Mouse (Mus musculus): ENCODE measurements around the gene Cc2d1b. TPM values are rescaled to one million over a fixed set of nuclear protein-coding genes. Genes with fewer than 3 reads are reported as not detected.
A peak's percentile ranks its signal among the peaks of the same experiment; 100 is the strongest.

The Cc2d1b gene
- polyA plus RNA-seq, 1 experiment from 2014 or later: 17.6 TPM

- ATAC-seq (ENCODE audit: low FRiP score) (no peak), DNase-seq (ENCODE audit: low spot score) (no peak)
- no peaks in the 10 kb centered on the region for H3K27me3 ChIP-seq (ENCODE audit: control insufficient read depth, insufficient read depth, low read length)
- no peak overlapping the region for H3K9ac ChIP-seq
- WGBS: 97% methylated on average over 5 of the region's 5 CpGs
- no peaks in the 10 kb centered on the region for H3K36me3 ChIP-seq (replicated peaks; ENCODE audit: control insufficient read depth, insufficient read depth)
- no peaks in the 10 kb centered on the region for H3K4me1 ChIP-seq (replicated peaks; ENCODE audit: control insufficient read depth, insufficient read depth, low read length)
- H3K4me3 ChIP-seq (replicated peaks; ENCODE audit: low read length): no peak overlapping the region
- no peak overlapping the region for H3K27ac ChIP-seq
- no peaks in the 10 kb centered on the region for H3K9me3 ChIP-seq (ENCODE audit: control insufficient read depth, low read length)
- no peak overlapping the region for H3K4me2 ChIP-seq (replicated peaks)
Observed at GRCm38 (mm10) chr4:108610935-108611334, 8.8 kb upstream of the Cc2d1b start.

DNA sequence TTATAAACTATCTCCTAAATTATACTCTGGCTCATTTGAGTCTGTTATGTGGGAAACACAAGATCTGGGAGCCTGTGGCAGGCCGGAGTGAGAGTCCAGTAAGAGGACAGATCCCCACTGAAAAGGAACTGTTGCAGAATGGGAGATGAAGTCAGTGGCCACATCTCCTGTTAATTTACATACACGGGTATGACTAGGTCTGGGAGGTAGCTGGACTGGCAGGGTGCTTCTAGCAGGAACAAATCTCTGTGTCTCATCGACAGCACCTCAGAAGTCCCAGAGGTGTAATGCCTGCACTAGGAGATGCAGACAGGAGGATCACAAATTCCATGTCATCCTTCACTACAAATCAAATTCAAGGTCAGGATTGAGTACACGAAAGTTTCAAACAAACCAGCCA lies 1.2 kb upstream of the Cc2d1b start:
- H3K4me1 ChIP-seq (replicated peaks; ENCODE audit: control insufficient read depth, insufficient read depth, low read length): peaks cover 15% of the 10 kb centered on the region
- H3K27ac ChIP-seq: peak overlapping the region; percentile 89
- peak overlapping the region; percentile 73 for H3K9ac ChIP-seq
- peak overlapping the region; percentile 60 for H3K4me3 ChIP-seq (replicated peaks; ENCODE audit: low read length)
- H3K4me2 ChIP-seq (replicated peaks): peak overlapping the region; percentile 69
- H3K36me3 ChIP-seq (replicated peaks; ENCODE audit: control insufficient read depth, insufficient read depth): no peaks in the 10 kb centered on the region
- DNase-seq (ENCODE audit: low spot score): no peak
- 71% methylated on average over 4 of the region's 4 CpGs for WGBS
- no peak for ATAC-seq (ENCODE audit: low FRiP score)
- H3K27me3 ChIP-seq (ENCODE audit: control insufficient read depth, insufficient read depth, low read length): no peaks in the 10 kb centered on the region
- H3K9me3 ChIP-seq (ENCODE audit: control insufficient read depth, low read length): no peaks in the 10 kb centered on the region

DNA sequence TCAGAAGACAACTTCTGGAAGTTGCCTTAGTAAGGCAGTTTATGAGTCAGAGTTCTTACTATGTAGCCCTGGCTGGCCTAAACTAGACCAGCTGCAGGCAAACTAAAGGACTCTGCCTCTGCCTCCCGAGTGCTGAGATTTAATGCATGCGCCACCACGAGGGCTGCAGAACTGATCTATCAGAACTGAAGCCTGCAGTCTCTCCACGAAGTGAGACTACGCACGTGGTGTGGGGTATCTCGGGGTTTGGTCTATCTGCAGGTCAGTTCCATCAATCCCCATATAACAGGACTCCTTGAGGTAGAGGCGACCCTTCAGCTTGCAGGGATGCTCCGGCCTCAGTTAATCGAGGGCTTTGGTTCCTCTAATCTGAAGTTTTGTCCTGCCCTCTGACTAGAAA lies 575 bp upstream of the Cc2d1b start:
- Histone ChIP-seq H3K4me3 (replicated peaks; ENCODE audit: low read length) (peak overlapping the region; percentile 60), H3K4me2 (replicated peaks) (peak overlapping the region; percentile 69), H3K9me3 (ENCODE audit: control insufficient read depth, low read length) (no peaks in the 10 kb centered on the region), H3K27me3 (ENCODE audit: control insufficient read depth, insufficient read depth, low read length) (no peaks in the 10 kb centered on the region), H3K4me1 (replicated peaks; ENCODE audit: control insufficient read depth, insufficient read depth, low read length) (peaks cover 15% of the 10 kb centered on the region), H3K9ac (peak overlapping the region; percentile 73), H3K36me3 (replicated peaks; ENCODE audit: control insufficient read depth, insufficient read depth) (peaks cover 1% of the 10 kb centered on the region; the same call in 1 of the 2 replicates), H3K27ac (peak overlapping the region; percentile 89)
- ATAC-seq (ENCODE audit: low FRiP score) (peak; percentile 56), DNase-seq (ENCODE audit: low spot score) (peak; percentile 53)
- WGBS: 1% methylated on average over 10 of the region's 10 CpGs

DNA sequence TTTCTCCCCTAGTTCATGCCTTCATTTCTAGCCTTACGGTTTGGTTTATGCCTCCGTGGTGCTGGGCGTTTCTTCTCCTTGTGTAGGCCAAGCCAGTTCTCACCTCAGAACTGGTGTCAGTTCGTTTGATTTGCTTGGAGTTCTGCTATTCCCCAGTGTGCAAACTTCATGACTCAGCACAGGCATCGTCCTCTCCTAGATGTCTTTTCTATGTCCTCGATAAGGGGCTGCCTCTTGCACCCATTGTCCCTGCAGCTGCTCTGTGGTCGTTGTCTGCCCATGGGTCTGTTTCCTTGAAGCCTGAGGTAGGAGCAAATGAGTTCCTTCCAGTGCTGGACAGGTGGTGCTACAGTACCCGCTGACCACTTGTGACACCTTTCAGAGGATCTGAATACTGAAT lies 796 bp downstream of the Cc2d1b start:
- H3K27me3 ChIP-seq (ENCODE audit: control insufficient read depth, insufficient read depth, low read length): no peaks in the 10 kb centered on the region
- ATAC-seq (ENCODE audit: low FRiP score): no peak
- WGBS: 18% methylated on average over 8 of the region's 8 CpGs
- H3K9me3 ChIP-seq (ENCODE audit: control insufficient read depth, low read length): no peaks in the 10 kb centered on the region
- no peak for DNase-seq (ENCODE audit: low spot score)
- H3K27ac ChIP-seq: peak overlapping the region; percentile 89
- H3K4me2 ChIP-seq (replicated peaks): peak overlapping the region; percentile 69
- H3K4me3 ChIP-seq (replicated peaks; ENCODE audit: low read length): peak overlapping the region; percentile 60
- peak overlapping the region; percentile 73 for H3K9ac ChIP-seq
- peaks cover 15% of the 10 kb centered on the region for H3K36me3 ChIP-seq (replicated peaks; ENCODE audit: control insufficient read depth, insufficient read depth)
- H3K4me1 ChIP-seq (replicated peaks; ENCODE audit: control insufficient read depth, insufficient read depth, low read length): peaks cover 15% of the 10 kb centered on the region

- no peak overlapping the region for H3K9ac ChIP-seq
- H3K4me2 ChIP-seq (replicated peaks): no peak overlapping the region
- H3K4me3 ChIP-seq (replicated peaks; ENCODE audit: low read length): no peak overlapping the region
- peaks cover 25% of the 10 kb centered on the region for H3K36me3 ChIP-seq (replicated peaks; ENCODE audit: control insufficient read depth, insufficient read depth)
- no peak for ATAC-seq (ENCODE audit: low FRiP score)
- no peaks in the 10 kb centered on the region for H3K27me3 ChIP-seq (ENCODE audit: control insufficient read depth, insufficient read depth, low read length)
- WGBS: 95% methylated on average over 6 of the region's 6 CpGs
- DNase-seq (ENCODE audit: low spot score): no peak
- H3K9me3 ChIP-seq (ENCODE audit: control insufficient read depth, low read length): no peaks in the 10 kb centered on the region
- peaks cover 15% of the 10 kb centered on the region for H3K4me1 ChIP-seq (replicated peaks; ENCODE audit: control insufficient read depth, insufficient read depth, low read length)
- no peak overlapping the region for H3K27ac ChIP-seq
Observed at GRCm38 (mm10) chr4:108621504-108621903, 1.8 kb downstream of the Cc2d1b start.

GRCm38 (mm10) chr4:108627066-108627465 lies 7.3 kb downstream of the Cc2d1b start:
- Histone ChIP-seq H3K27me3 (ENCODE audit: control insufficient read depth, insufficient read depth, low read length) (no peaks in the 10 kb centered on the region), H3K9ac (no peak overlapping the region), H3K4me1 (replicated peaks; ENCODE audit: control insufficient read depth, insufficient read depth, low read length) (no peaks in the 10 kb centered on the region), H3K4me3 (replicated peaks; ENCODE audit: low read length) (no peak overlapping the region), H3K9me3 (ENCODE audit: control insufficient read depth, low read length) (no peaks in the 10 kb centered on the region), H3K36me3 (replicated peaks; ENCODE audit: control insufficient read depth, insufficient read depth) (peaks cover 79% of the 10 kb centered on the region), H3K27ac (no peak overlapping the region), H3K4me2 (replicated peaks) (no peak overlapping the region)
- DNase-seq (ENCODE audit: low spot score): no peak
- 91% methylated on average over 5 of the region's 5 CpGs for whole genome bisulfite sequencing
- ATAC-seq (ENCODE audit: low FRiP score): no peak

GRCm38 (mm10) chr4:108629363-108629880 lies 9.7 kb downstream of the Cc2d1b start:
- Histone ChIP-seq H3K9me3 (ENCODE audit: control insufficient read depth, low read length) (no peaks in the 10 kb centered on the region), H3K27me3 (ENCODE audit: control insufficient read depth, insufficient read depth, low read length) (no peaks in the 10 kb centered on the region), H3K27ac (no peak overlapping the region), H3K36me3 (replicated peaks; ENCODE audit: control insufficient read depth, insufficient read depth) (peaks cover 96% of the 10 kb centered on the region), H3K4me3 (replicated peaks; ENCODE audit: low read length) (no peak overlapping the region), H3K4me2 (replicated peaks) (no peak overlapping the region), H3K9ac (no peak overlapping the region), H3K4me1 (replicated peaks; ENCODE audit: control insufficient read depth, insufficient read depth, low read length) (no peaks in the 10 kb centered on the region)
- ATAC-seq (ENCODE audit: low FRiP score) (no peak), DNase-seq (ENCODE audit: low spot score) (no peak)
- 90% methylated on average over 7 of the region's 7 CpGs for WGBS

GRCm38 (mm10) chr4:108630096-108630495 lies 10.4 kb downstream of the Cc2d1b start:
- ATAC-seq (ENCODE audit: low FRiP score) (no peak), DNase-seq (ENCODE audit: low spot score) (no peak)
- peaks cover 96% of the 10 kb centered on the region for H3K36me3 ChIP-seq (replicated peaks; ENCODE audit: control insufficient read depth, insufficient read depth)
- no peaks in the 10 kb centered on the region for H3K4me1 ChIP-seq (replicated peaks; ENCODE audit: control insufficient read depth, insufficient read depth, low read length)
- H3K4me3 ChIP-seq (replicated peaks; ENCODE audit: low read length): no peak overlapping the region
- no peaks in the 10 kb centered on the region for H3K9me3 ChIP-seq (ENCODE audit: control insufficient read depth, low read length)
- 97% methylated on average over 9 of the region's 9 CpGs for WGBS
- no peak overlapping the region for H3K4me2 ChIP-seq (replicated peaks)
- no peak overlapping the region for H3K9ac ChIP-seq
- H3K27ac ChIP-seq: no peak overlapping the region
- no peaks in the 10 kb centered on the region for H3K27me3 ChIP-seq (ENCODE audit: control insufficient read depth, insufficient read depth, low read length)

GRCm38 (mm10) chr4:108631616-108632015 lies 11.9 kb downstream of the Cc2d1b start:
- Histone ChIP-seq H3K9me3 (ENCODE audit: control insufficient read depth, low read length) (no peaks in the 10 kb centered on the region), H3K27ac (no peak overlapping the region), H3K36me3 (replicated peaks; ENCODE audit: control insufficient read depth, insufficient read depth) (peaks cover 94% of the 10 kb centered on the region), H3K9ac (no peak overlapping the region), H3K4me1 (replicated peaks; ENCODE audit: control insufficient read depth, insufficient read depth, low read length) (no peaks in the 10 kb centered on the region), H3K4me3 (replicated peaks; ENCODE audit: low read length) (no peak overlapping the region), H3K27me3 (ENCODE audit: control insufficient read depth, insufficient read depth, low read length) (no peaks in the 10 kb centered on the region), H3K4me2 (replicated peaks) (no peak overlapping the region)
- no peak for DNase-seq (ENCODE audit: low spot score)
- ATAC-seq (ENCODE audit: low FRiP score): no peak
- 93% methylated on average over 4 of the region's 4 CpGs for WGBS

- no peak overlapping the region for H3K27ac ChIP-seq
- 63% methylated on average over 12 of the region's 12 CpGs for WGBS
Observed at GRCm38 (mm10) chr4:108633703-108634102, 14.0 kb downstream of the Cc2d1b start.

More at GRCm38 (mm10) chr4:108633703-108634102, 14.0 kb downstream of the Cc2d1b start:
- no peak overlapping the region for H3K9ac ChIP-seq
- ATAC-seq (ENCODE audit: low FRiP score): no peak
- no peaks in the 10 kb centered on the region for H3K9me3 ChIP-seq (ENCODE audit: control insufficient read depth, low read length)
- H3K4me2 ChIP-seq (replicated peaks): no peak overlapping the region
- no peaks in the 10 kb centered on the region for H3K4me1 ChIP-seq (replicated peaks; ENCODE audit: control insufficient read depth, insufficient read depth, low read length)
- peaks cover 92% of the 10 kb centered on the region for H3K36me3 ChIP-seq (replicated peaks; ENCODE audit: control insufficient read depth, insufficient read depth)
- no peak overlapping the region for H3K4me3 ChIP-seq (replicated peaks; ENCODE audit: low read length)
- DNase-seq (ENCODE audit: low spot score): no peak
- H3K27me3 ChIP-seq (ENCODE audit: control insufficient read depth, insufficient read depth, low read length): no peaks in the 10 kb centered on the region

Measured in hindbrain, embryonic 14.5 days (tissue).